Mouse (Mus musculus): ENCODE data around the gene Stx12. TPM values are rescaled to one million over a fixed set of nuclear protein-coding genes. Genes with fewer than 3 reads are reported as not detected.

Stx12 gene
- 67.5 and 69.8 TPM in 2 replicates for polyA plus RNA-seq (2012; rRNA removed)

GRCm38 (mm10) chr4:132884064-132884843 is at the start of gene Stx12:
Gene Stx12 (minus strand): TSS chr4:132884509.

DNA sequence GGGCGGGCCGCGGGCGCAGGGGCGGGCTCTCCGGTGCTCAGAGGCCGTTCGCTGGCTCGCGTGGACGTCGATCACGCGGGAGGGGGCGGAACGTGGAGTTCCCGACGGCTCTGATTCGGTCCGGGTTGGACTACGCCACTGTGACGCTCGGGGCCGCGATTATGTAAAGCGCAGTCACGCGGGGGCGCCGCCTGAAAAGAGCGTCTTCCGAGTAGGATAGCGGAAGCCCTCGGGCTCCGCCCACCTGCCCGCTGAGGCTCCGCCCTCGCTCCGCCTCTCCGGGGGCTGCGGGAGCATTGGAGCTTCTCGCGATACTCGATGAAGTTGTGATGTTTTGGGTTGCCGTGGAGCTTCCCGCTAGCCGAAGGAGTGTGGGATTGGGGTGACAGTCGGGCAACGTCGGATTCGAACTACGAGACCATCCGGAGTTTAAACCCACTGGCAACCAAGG is 38.3 kb upstream of the Stx12 start, which contains the start of gene Fam76a:
TSS of gene Fam76a (minus strand) at position 1 of the 451 bp plus-strand sequence.

DNA sequence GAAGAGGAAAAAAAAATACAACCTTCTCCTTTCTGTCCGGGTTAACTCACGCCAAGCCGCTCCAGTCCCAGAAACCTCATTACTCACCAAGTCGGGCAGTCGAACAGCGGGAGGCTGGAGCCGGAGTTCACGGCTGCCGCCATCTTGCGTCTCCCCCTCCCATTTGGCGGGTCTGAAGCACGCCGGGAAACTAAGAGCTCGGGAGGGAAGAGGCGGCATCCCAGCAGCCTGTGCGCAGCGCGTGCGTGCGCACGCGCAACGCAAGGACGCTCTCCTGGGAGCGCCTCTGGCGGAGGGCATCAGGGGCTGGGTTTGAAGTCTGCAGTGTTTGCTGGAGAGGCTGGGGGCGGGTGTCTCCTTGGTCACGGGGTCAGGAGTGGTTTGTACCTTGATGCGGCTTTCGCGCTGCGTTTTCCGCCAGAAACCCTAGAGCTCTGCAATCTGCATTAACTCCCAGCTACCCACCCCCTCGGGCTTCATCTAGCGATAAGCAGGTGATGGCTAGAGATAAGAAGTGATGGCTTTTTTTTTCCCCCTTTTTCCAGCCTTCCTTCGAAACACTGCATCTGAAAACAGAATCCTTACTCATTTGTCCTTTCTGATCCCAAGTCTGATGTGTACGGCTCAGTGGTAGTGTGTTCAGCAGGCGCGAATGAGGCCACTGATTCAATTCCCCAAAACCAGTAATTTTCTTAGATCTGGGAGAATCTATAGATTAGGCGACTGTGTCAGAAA is 41.2 kb downstream of the Stx12 start, which contains the start of gene Ppp1r8:
TSS of gene Ppp1r8 (minus strand) at position 200 of the 735 bp plus-strand sequence.

Other genes with a start within 250 kb of the Stx12 start
- gene Eya3, start 245.5 kb downstream of the Stx12 start, polyA plus RNA-seq (2012; rRNA removed): 40.7 and 41.9 TPM in 2 replicates
- 3.9 and 6.2 TPM in 2 replicates for gene Xkr8, start 152.0 kb downstream of the Stx12 start, polyA plus RNA-seq (2012; rRNA removed)
- 1.7 and 3.3 TPM in 2 replicates for gene Smpdl3b, start 127.3 kb downstream of the Stx12 start, polyA plus RNA-seq (2012; rRNA removed)
- gene Rpa2, start 116.2 kb downstream of the Stx12 start, polyA plus RNA-seq (2012; rRNA removed): 93.8 and 98.4 TPM in 2 replicates
- gene Themis2, start 88.1 kb downstream of the Stx12 start, polyA plus RNA-seq (2012; rRNA removed): 0.88 TPM in 2 replicates
- 120 and 148 TPM in 2 replicates for gene Ppp1r8, start 41.3 kb downstream of the Stx12 start, polyA plus RNA-seq (2012; rRNA removed)
- gene Fam76a, start 38.0 kb upstream of the Stx12 start, polyA plus RNA-seq (2012; rRNA removed): 17.6 and 18.6 TPM in 2 replicates
- 0.12 and 0.22 TPM in 2 replicates for gene Fgr, start 89.6 kb upstream of the Stx12 start, polyA plus RNA-seq (2012; rRNA removed)
- gene Ahdc1, start 126.8 kb upstream of the Stx12 start, polyA plus RNA-seq (2012; rRNA removed): 17.2 and 18.6 TPM in 2 replicates
- gene Wasf2, start 246.0 kb upstream of the Stx12 start, polyA plus RNA-seq (2012; rRNA removed): 20.0 and 37.5 TPM in 2 replicates